Mouse (Mus musculus) thymus, adult 2 months (tissue): Measurements from ENCODE around the gene R3hcc1l.

Source experiments
- CTCF ChIP-seq: fragments of 200-500 bp; IDR thresholded peaks from 2 replicates; pipeline ENCODE4 v1.5.1; 2012; ENCODE audit warnings: mild to moderate bottlenecking, control low read depth, low read length, moderate library complexity, borderline replicate concordance; ENCODE audit not compliant: control insufficient read depth, poor library complexity, insufficient read depth; ENCODE audit errors: extremely low read depth
- POLR2A ChIP-seq: fragments of 200-500 bp; IDR thresholded peaks from 2 replicates; pipeline ENCODE4 v1.6.1; 2012; ENCODE audit warnings: mild to moderate bottlenecking, low read length, control low read depth, moderate library complexity; ENCODE audit not compliant: control insufficient read depth, poor library complexity, insufficient read depth; ENCODE audit errors: extremely low read depth

DNA sequence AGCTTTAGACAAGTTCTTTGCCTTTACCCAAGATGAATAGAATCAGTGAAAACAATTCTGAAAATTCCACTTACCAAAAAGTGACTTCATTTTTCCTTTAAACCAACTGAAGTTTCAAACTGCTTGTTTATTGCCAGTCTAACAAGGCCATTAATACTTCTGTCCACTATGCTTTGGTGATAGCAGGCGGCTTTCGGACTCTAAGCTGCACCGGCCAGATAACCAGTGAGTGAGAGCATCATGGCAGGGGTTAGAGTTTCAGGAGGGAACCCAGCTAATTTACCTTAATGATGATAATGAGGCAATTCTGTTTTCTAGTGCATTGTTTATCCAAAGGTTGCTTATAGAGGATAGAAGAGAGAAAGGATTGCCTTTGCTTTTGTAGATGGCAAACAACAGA is 65.6 kb downstream of the R3hcc1l start:
- TF ChIP-seq CTCF (no peak), POLR2A (no peak)
